Mouse (Mus musculus) spleen, adult 2 months (tissue): ENCODE measurements around the gene Erp27.

ENCODE experiments used
- CTCF ChIP-seq: fragments of 200-500 bp; IDR thresholded peaks from 2 replicates; pipeline ENCODE4 v1.5.1; 2011; ENCODE audit warnings: mild to moderate bottlenecking, inconsistent platforms; ENCODE audit not compliant: insufficient read depth, insufficient read length, insufficient replicate concordance; ENCODE audit errors: extremely low read depth
- POLR2A ChIP-seq: fragments of 200-500 bp; IDR thresholded peaks from 2 replicates; pipeline ENCODE4 v1.6.1; 2011; ENCODE audit warnings: low read depth, low read length, inconsistent platforms

DNA sequence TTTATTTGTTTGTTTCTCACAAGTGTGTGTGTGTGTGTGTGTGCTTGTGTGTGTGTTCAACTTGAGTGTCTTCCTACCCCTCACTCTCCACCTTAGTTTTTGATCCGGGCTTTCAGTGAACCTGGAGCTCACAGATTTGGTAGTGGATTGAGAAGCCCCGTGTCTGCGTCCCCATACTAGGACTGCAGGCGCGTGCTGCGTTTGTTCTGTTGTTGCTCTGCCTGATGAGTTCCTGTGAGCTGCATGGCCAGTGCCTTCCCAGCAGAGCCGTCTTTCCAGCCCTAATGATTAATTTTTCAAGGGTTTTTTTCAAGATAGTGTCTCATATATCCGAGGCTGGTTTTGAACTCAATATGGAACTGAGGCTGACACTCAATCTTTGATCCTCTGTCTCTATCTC, 63.6 kb downstream of the Erp27 start:
- TF ChIP-seq CTCF (no peak), POLR2A (no peak)
